Mouse (Mus musculus): ENCODE data around the gene Vps4a.
"Not testable (repeated sequence)": the region's sequence is repeated elsewhere in the genome, so short reads cannot be mapped to it uniquely, and the experiment has no call there.

Gene Vps4a

DNA sequence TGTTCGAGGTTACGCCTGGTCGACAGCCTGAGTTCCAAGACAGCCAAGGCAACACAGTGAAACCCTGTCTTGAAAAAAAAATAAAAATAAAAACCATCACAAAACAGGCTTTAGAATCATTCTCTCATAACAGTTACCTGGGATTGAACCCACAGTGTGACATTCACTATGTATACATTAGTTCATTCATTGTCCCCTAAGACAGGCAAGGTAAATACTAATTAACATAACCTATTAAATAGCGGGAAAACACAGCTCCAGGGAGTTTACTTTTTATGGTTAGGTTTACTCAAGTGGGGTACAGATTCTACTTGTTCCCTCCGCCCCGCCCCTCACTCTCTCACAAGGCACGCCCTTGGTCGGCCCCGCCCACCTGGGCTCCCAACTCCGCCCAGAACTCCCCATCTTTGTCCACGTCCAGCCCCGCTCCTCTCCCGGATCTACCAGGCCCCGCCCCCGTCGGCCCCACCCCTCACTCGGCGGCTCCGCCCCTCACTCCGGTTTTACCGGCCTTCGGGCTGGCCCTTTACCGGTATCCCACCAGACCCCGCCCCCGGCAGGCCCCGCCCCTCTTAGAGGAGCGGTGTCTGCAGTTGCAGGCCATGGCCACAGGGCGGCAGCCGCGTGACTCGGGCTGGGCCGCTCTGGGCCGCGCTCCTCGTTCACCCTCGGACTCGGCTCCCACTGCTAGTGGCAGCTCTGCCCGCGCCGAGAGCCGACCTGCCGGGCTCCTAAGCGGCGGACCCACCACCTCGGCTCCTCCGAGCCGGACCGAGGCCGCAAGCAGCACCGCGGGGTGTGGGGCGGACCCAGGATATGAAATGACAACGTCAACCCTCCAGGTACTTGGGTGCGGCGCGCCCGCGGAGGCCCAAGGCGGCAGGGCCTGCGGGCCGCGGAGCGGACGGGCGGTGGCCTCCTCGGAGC, at the start of gene Vps4a:
Gene Vps4a, plus strand, starts transcription at position 573 of the 927 bp plus-strand sequence.
- peak; percentile 96 for DNase-seq (ENCODE audit: extremely low read depth, insufficient read length, low spot score)

DNA sequence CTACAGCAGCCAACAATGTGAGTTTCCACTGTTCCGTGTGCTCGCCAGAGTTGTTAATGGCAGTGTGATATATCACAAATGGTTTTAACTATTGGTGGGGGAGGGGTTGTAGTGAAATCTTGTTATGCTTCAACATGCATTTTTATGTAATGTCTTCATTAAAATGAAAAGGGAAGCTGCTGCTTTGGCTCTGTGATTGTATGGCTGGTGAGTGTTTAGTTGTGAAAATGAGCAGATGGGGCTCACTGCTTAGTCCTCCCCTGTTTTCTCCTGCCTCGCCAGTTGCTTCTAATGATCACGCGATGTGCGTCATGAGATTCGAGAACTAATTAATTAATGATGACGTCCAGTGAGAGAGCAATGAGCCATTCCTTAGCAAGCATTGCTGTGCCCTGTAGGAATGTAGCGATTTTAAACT, 45.6 kb upstream of the Vps4a start:
- DNase-seq (ENCODE audit: extremely low read depth, insufficient read length, low spot score) = no peak

DNA sequence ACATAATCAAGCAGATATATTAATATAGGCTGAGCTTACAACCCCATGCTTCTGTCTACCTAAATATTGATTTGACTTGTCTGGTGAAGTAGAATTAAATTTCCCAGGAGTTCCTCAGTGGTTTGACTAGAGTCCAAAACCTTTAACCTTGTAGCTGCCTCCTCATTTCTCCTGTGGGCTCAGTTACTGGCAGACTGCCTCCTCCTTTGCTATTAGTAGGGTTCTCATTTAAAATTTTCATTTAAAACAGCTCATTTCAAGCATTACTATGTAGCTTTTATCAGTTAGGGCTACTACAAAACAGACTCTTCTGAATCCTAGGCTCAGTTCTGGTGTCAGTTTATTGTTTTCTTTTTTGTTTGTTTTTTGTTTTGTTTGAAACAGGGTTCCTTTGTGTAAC, 45.1 kb upstream of the Vps4a start:
- no peak for DNase-seq (ENCODE audit: extremely low read depth, insufficient read length, low spot score)

DNA sequence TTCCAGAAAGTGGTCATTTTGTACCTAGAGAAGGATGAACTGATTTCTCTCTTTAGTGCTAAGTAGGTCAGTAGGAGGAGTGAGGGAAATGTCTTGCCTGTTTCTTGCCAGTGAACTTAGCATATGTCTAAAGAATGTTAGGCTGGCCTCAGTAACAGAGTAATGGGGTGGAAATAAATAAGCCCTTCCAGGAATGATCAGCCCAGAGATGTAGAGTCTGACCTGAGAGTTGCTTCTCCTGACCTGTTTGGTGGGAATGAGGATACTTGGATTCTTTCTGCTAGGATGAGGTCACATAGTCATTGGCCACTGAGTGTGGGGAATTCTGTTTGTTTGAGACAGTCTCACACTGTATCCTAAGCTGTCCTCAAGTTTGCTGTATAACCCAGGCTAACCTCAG, 43.5 kb upstream of the Vps4a start:
- DNase-seq (ENCODE audit: extremely low read depth, insufficient read length, low spot score) = no peak

DNA sequence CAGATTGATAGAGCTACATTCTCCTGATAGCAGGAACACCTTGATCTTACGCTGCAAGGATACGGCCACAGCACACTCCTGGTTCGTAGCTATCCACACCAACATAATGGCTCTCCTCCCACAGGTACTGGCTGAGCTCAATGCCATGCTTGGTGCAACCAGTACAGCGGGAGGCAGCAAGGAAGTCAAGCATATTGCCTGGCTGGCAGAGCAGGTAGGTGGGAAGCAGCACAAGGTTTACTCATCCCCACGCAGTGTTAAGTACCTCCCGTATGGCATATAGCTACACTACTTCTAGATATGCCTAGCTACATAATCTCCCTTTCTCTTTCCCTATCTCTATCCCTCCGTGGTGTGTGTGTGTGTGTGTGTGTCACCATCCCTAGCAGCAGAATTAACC, 39.6 kb upstream of the Vps4a start:
- DNase-seq (ENCODE audit: extremely low read depth, insufficient read length, low spot score) = no peak

DNA sequence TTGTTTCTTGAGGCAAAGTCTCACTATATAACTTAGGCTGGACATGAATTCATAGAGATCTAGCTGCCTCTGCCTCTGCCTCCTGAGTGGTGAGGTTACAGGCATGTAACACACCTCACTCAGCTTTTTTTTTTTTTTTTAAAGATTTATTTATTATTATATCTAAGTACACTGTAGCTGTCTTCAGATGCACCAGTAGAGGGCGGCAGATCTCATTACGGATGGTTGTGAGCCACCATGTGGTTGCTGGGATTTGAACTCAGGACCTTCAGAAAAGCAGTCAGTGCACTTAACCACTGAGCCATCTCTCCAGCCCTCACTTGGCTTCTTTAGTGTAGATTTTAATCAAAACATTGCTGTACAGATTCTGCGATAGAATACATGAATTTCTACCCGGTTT, 34.7 kb upstream of the Vps4a start:
- DNase-seq (ENCODE audit: extremely low read depth, insufficient read length, low spot score) = not testable (repeated sequence)

DNA sequence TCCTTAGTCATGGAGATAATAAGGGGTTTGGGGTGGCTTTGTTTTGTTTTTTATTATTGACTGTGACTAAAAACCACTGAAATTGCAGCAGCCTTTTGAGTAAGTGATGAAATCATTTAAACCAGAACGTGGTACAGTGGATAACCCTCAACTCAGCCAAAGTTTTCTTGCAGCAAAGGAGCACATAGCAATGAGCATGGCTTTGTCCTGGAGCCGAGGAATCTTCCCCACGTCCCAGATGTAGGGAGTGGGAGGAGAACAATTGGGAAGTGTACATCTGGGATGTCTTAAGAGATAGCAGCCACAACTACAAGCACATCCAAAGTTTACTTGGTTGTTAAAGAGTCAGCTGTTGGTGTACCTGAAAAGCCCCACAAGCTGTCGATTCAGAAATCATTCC, 33.6 kb upstream of the Vps4a start:
- DNase-seq (ENCODE audit: extremely low read depth, insufficient read length, low spot score) = no peak

DNA sequence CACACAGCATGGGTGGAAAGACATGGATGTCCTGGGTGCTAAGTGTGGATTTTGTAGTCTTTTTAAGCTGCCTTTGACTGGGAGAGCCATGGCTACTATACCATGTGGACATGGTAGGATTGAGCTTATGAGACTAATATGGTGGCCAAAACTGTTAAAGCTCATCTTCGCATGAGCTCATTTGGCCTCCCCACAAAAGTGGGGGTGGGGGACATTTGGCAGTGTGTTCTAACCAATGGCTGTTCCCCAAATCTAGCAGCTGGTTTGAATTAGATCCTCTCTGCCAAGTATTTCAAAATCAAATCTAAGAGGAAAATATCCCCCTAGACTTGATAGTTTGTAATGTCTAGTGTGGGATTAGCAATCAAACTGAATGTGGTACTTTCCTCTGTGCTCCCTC, 32.0 kb upstream of the Vps4a start:
- no peak for DNase-seq (ENCODE audit: extremely low read depth, insufficient read length, low spot score)

DNA sequence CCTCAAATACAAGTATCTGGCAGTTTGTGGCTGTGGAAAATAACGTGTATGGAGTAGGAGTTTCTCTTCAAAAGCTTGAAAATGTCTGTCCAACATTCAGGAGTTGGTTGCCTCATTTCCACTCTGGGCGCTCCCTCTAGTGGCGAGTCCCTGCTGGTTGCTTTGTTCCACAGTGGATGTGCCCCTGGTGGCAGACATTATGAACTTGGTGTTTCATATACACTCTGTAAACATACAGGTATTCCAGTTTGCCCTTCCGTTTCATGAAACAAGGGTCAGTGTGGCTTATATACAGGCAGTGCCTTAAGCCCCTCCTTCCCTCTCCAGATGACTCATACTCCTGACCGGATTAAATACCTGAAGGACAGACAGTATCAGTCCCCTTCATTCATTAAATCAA, 28.5 kb upstream of the Vps4a start:
- DNase-seq (ENCODE audit: extremely low read depth, insufficient read length, low spot score) = peak; percentile 53

DNA sequence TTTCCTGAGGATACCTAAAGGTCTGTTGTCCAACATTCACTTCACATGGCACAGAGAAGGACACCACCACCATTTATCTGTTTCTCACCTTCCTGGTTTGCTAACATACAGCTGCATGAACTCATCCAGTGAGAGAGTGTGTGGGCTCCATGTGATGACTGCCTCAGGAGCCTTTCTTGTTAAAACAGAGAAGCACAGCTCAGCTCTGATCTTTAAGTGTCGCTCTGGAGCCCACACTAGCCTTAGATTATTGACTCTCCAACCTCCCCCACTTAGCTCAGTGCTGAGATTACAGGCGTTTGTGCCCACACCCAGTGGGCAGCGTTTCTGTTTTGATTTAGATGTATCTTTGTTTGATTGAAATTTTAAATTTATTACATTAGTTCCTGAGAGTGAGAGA, 23.2 kb upstream of the Vps4a start:
- DNase-seq (ENCODE audit: extremely low read depth, insufficient read length, low spot score) = no peak

DNA sequence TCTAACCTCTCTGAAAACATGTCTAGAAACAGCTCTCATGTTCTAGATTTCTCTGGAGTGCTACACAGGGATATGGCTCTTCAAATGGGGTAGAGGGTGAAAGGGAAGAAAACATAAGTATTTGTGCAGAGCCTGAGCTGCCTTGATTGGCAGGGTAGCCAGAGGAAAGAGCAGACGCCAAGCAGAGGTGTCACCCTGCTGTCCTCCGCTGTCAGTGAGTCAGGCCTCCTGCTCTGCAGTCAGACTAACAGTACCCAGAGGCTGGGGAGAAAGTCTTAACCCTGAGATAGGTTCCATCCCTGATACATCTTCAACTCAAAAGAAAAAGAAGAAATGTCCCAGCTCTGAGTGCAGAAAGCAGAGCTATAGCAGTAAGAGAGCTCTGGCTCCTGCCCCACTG, 18.4 kb upstream of the Vps4a start:
- DNase-seq (ENCODE audit: extremely low read depth, insufficient read length, low spot score) = no peak

DNA sequence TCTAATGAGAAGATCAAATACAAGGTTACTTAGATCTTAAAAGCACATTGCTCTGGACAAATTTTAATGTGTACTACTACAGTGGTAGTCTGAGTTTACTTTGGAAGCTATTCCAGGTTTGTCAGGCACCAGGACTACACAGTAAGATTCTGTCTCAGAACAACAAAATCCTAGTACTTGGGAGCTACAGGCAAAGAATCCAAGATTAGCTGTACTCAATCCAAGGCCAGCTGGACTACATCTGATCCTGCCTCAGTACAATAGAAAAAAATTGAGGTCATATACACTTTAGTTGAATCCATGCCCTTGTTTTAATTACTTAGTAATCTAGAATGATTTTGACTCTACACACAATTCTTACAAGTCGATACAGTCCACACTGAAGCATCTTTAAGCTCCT, 16.1 kb upstream of the Vps4a start:
- no peak for DNase-seq (ENCODE audit: extremely low read depth, insufficient read length, low spot score)

DNA sequence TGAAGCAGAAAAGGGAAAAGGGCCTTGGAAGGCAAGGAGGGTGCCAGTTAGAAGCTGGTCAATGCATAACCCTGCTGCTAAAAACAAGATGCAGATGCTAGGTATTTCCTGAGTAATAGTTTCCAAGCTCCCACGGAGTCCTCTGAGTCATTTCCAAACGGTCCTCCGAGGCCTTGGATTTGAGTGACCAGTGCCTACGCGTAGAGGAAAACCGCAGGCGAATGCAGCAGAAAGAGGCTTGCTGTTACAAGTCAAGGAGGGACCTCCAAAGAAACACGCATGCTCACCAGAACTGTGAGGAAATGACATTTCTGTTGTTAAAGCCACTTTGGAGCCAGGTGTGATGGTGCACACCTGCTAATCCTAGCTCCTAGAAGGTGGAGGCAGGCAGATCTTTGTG, 7.5 kb upstream of the Vps4a start:
- DNase-seq (ENCODE audit: extremely low read depth, insufficient read length, low spot score) = peak; percentile 21

DNA sequence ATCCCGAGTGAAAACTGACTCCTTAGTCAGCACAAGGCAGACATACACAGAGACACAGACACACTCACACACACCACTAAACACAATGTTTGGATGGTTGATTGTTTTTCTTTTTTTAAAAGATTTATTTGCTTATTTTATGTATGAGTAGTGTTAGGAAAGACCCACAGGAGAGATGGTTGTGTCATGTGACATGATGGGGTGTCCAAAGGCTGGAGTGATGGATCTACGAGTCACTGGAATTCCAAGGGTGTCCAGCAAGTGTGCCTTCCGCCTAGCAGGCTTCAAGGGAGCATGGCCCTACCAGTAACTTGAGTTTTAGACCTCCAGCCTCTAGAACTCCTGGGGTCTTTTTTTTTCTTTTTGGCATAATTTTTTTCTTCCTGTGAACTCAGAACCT, 1.7 kb upstream of the Vps4a start:
- no peak for DNase-seq (ENCODE audit: extremely low read depth, insufficient read length, low spot score)

DNA sequence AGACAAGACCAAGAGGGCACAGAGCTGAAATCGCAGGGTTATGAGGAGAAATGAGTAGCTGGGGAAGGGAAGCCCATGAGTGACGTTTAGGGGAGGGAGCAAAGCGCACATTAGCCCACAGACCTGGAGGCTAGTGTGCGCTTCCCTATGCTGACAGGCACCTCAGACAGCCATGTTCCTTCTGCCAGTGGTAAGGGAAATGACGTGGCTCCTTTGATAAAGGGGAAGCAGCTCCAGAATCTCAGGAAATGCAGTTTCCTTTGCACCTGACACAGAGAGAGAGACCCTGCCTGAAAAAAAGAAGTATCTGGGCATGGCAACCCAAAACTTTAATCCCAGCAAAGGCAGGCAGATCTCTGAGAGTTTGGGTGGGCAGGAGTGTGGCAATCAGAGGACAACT, 964 bp upstream of the Vps4a start:
- no peak for DNase-seq (ENCODE audit: extremely low read depth, insufficient read length, low spot score)

DNA sequence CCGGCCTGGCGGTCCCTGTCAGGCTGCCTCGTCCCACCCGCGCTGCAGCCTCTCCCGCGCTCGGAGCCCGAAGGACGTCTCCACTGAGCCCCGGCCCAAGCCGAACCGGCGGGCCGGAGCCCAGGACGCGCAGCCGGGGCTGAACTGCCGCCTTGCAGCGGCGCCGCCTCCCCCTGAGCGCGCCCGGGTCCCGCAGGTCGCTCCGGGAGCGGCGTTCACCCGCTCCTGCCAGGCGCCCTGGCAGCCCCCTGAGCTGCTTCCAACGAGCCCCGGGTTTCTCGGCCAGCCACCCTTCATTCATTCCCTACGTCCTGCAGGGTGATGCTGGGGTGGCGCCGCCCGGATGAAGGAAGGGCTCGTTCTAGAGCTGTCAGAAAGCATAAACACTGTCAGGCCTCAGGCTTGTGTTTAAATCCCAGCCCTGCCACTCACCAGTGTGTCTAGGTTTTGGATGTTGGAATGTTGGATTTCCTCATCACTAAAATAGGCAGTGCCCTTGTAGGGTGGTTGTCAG, 612 bp downstream of the Vps4a start:
- DNase-seq (ENCODE audit: extremely low read depth, insufficient read length, low spot score) = no peak

DNA sequence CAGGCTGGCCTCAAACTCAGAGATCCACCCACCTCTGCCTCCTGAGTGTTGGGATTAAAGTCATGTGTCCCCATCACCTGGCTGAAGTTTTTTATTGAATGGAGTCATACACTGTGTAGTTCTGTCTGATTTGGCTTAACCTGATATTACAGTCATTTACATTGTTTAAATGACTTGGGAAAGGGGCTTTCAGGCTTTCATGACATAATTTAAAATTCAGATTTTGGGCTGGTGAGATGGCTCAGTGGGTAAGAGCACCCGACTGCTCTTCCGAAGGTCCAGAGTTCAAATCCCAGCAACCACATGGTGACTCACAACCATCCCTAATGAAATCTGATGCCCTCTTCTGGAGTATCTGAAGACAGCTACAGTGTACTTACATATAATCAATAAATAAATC, 2.6 kb downstream of the Vps4a start:
- not testable (repeated sequence) for DNase-seq (ENCODE audit: extremely low read depth, insufficient read length, low spot score)

DNA sequence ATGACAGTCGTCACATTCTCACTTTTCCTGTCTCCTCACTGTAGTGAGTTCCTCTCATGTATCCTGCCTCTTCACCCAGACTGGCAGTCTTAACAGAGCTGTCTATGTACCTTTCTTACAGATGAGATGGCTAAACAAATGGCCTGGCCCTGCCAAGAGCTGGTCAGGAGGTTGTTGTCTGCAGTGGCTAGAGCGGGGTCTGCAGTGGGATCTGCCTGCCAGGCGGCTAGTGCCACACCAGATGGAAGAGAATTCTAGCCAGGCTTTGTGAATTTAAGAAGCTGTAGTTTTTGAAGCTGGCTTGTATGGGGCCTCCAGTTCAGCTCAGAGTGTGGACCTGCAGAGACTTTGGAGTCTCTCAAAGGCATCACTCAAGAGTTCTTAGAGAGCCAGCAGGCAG, 4.6 kb downstream of the Vps4a start:
- no peak for DNase-seq (ENCODE audit: extremely low read depth, insufficient read length, low spot score)

DNA sequence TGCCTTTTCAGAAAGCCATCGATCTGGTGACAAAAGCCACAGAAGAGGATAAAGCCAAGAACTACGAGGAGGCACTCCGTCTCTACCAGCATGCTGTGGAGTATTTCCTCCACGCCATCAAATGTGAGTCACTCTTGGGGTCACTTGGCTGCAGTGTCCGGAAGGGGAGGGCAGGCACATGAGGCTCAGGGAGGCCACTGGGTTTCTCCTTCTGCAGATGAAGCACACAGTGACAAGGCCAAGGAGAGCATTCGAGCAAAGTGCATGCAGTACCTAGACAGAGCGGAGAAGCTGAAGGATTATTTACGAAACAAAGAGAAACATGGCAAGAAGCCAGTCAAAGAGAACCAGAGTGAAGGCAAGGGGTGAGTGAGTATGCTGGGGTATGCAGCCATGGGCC, 5.6 kb downstream of the Vps4a start:
- no peak for DNase-seq (ENCODE audit: extremely low read depth, insufficient read length, low spot score)

DNA sequence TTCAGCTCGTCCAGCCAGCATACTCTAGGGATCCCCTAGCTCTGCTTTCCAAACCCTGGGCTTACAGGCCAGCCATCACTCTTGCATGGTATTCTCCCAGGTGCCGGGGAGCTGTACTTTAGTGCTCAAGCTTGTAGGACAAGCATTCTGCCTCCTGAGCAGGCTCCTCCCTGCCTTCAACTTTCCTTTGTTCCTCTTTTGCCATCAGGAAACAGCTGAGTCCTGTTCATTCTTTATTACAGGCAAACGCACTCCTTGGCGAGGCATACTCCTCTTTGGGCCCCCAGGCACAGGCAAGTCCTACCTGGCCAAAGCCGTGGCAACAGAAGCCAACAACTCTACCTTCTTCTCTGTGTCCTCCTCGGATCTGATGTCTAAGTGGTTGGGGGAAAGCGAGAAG, 9.6 kb downstream of the Vps4a start:
- DNase-seq (ENCODE audit: extremely low read depth, insufficient read length, low spot score) = no peak

DNA sequence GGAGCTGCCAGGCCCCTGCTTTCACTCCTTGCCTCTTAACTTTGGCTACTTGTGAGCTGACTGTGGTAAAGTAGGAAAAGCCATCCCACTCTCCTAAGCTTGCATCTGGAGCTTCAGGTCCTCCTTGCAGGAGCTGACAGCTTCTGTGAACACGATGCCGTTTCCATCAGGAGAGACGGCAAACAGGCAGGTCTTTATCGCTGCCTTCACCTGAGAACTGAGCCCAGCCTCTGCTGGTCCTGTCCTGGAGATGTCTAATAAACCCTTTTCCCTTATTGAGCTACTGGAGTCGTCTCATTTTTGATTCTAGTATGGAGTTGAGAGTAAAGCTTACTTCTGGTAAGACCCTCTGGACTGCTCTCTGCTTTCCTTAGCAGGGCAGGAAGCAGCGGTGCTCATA, 14.5 kb downstream of the Vps4a start:
- DNase-seq (ENCODE audit: extremely low read depth, insufficient read length, low spot score) = no peak

DNA sequence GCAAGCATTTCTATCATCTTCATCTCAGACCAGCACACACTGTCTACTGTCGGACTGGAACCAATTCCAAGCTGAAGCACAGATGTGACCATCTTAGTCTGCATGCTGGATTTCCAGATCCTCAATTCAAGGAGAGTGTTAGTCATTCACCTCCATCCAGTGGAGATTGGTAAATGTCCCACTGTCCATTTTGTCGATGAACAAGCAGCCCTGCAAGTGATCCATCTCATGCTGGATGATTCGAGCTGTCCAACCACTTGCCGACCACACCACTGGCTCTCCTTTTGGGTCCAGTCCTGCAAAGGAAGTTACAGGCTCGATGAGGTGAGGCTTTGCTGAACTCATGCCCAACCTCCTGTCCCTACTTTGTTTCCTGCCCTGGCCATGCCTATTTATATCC, 16.0 kb downstream of the Vps4a start:
- DNase-seq (ENCODE audit: extremely low read depth, insufficient read length, low spot score) = no peak
